Comparison of ENCODE assay signal across 8 mouse cellular contexts in the genomic region with DNA sequence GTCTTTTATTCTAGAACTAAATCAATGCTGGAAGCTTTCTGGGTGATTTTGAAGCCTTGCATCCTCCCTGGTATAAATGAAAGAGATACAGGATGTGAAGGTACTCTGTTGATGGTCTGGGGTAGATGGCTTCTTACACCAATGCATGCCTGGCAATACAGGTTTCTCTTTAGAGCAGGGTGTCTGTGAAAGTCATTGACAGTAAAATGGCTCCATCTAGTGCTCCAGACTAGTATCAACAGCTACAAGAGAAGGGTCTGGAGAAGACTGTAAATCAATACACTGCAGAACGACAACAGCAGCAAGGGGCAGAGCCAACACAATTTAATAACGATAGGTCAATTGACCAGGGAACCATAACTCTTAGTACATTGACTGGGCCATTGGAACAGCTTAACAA.
A peak's percentile ranks its signal among the peaks of the same experiment; 100 is the strongest.
DNase-seq lines count a peak whose midpoint lies in the region; TF ChIP-seq lines count a peak whose summit lies in the region.

No protein-coding gene starts in this region.

- intact Hi-C loops in heart, postnatal 25 days (cut with DNase I) = loop anchor here (1.0 to 5.0 kb wide), 2 partner anchors 453 to 1641 kb away; no protein-coding TSS in a partner anchor

- DNase-seq in heart, adult 11 months = peak; percentile 42
- DNase-seq in heart, postnatal 25 days (ENCODE audit: low spot score) = no peak
- peak; percentile 17 to 45 for DNase-seq in right cerebral cortex, adult 2 months (ENCODE audit: low spot score in 2 of 2)
- no peak for DNase-seq in right cerebral cortex, postnatal 14 days
- DNase-seq in layer of hippocampus, postnatal 10 days (ENCODE audit: low spot score in 2 of 2) = peak; percentile 14 to 42
- DNase-seq in retina, postnatal 7 days (ENCODE audit: low read depth, low spot score) = peak; percentile 40
- DNase-seq in urinary bladder, postnatal 36 days (ENCODE audit: low spot score in 2 of 2) = no peak

- TF ChIP-seq POLR2A in cortical plate, adult 2 months (IDR thresholded peaks at IDR 0.05; ENCODE audit: extremely low read depth, insufficient read depth, low read length) = no peak

- H3K27ac ChIP-seq in cortical plate, adult 2 months (ENCODE audit: insufficient read depth, low read length) = no peak overlapping the region

- TF ChIP-seq CTCF in cortical plate, adult 2 months (IDR thresholded peaks at IDR 0.05; ENCODE audit: extremely low read depth, insufficient read depth, low read length) = peak; percentile 69

- no peaks in the 10 kb centered on the region for H3K4me1 ChIP-seq in cortical plate, adult 2 months (ENCODE audit: control insufficient read depth, insufficient read depth, low read length)

- no peak overlapping the region for H3K4me3 ChIP-seq in cortical plate, adult 2 months (ENCODE audit: insufficient read depth, low read length)

Comparison
In these comparisons a context has a peak if more than half of its experiments do, and no peak if none do; other contexts are left out.
1. DNase-seq: peak in heart, adult 11 months (single experiment), right cerebral cortex, adult 2 months (2 of 2), layer of hippocampus, postnatal 10 days (2 of 2) and retina, postnatal 7 days (single experiment); none in heart, postnatal 25 days (single experiment), right cerebral cortex, postnatal 14 days (single experiment) and urinary bladder, postnatal 36 days (0 of 2).